Mouse (Mus musculus): ENCODE data around the gene Tigd4. TPM values are rescaled to one million over a fixed set of nuclear protein-coding genes. Genes with fewer than 3 reads are reported as not detected.

Tigd4 gene
- polyA plus RNA-seq, 1 experiment: not detected

GRCm38 (mm10) chr3:84597996-84598734, 4.8 kb downstream of the Tigd4 start:
- no peak for TF ChIP-seq GATA1 (IDR thresholded peaks at IDR 0.05; ENCODE audit: low read length)

GRCm38 (mm10) chr3:84598756-84599155, 5.4 kb downstream of the Tigd4 start:
- no peak for TF ChIP-seq GATA1 (IDR thresholded peaks at IDR 0.05; ENCODE audit: low read length)

GRCm38 (mm10) chr3:84601870-84602495, 8.6 kb downstream of the Tigd4 start:
- TF ChIP-seq GATA1 (IDR thresholded peaks at IDR 0.05; ENCODE audit: low read length): no peak

- no peak for TF ChIP-seq GATA1 (IDR thresholded peaks at IDR 0.05; ENCODE audit: low read length)
These were observed 9.4 kb downstream of the Tigd4 start for GRCm38 (mm10) chr3:84602759-84603158.

- no peak for TF ChIP-seq GATA1 (IDR thresholded peaks at IDR 0.05; ENCODE audit: low read length)
These were observed 9.8 kb downstream of the Tigd4 start for GRCm38 (mm10) chr3:84603212-84603611.

GRCm38 (mm10) chr3:84610183-84610710, 16.9 kb downstream of the Tigd4 start:
- no peak for TF ChIP-seq GATA1 (IDR thresholded peaks at IDR 0.05; ENCODE audit: low read length)

GRCm38 (mm10) chr3:84615050-84615855, 21.9 kb downstream of the Tigd4 start:
- no peak for TF ChIP-seq GATA1 (IDR thresholded peaks at IDR 0.05; ENCODE audit: low read length)

- no peak for TF ChIP-seq GATA1 (IDR thresholded peaks at IDR 0.05; ENCODE audit: low read length)
These were observed 22.5 kb downstream of the Tigd4 start for GRCm38 (mm10) chr3:84615856-84616225.

- no peak for TF ChIP-seq GATA1 (IDR thresholded peaks at IDR 0.05; ENCODE audit: low read length)
These were observed 25.3 kb downstream of the Tigd4 start for GRCm38 (mm10) chr3:84618627-84619026.

GRCm38 (mm10) chr3:84619056-84619455, 25.7 kb downstream of the Tigd4 start:
- no peak for TF ChIP-seq GATA1 (IDR thresholded peaks at IDR 0.05; ENCODE audit: low read length)

- TF ChIP-seq GATA1 (IDR thresholded peaks at IDR 0.05; ENCODE audit: low read length): no peak
These were observed 26.4 kb downstream of the Tigd4 start for GRCm38 (mm10) chr3:84619725-84620124.

- no peak for TF ChIP-seq GATA1 (IDR thresholded peaks at IDR 0.05; ENCODE audit: low read length)
These were observed 28.7 kb downstream of the Tigd4 start for GRCm38 (mm10) chr3:84622026-84622425.

- TF ChIP-seq GATA1 (IDR thresholded peaks at IDR 0.05; ENCODE audit: low read length): no peak
These were observed 38.2 kb downstream of the Tigd4 start for GRCm38 (mm10) chr3:84631586-84631985.

- TF ChIP-seq GATA1 (IDR thresholded peaks at IDR 0.05; ENCODE audit: low read length): no peak
These were observed 43.7 kb downstream of the Tigd4 start for GRCm38 (mm10) chr3:84637095-84637494.

- no peak for TF ChIP-seq GATA1 (IDR thresholded peaks at IDR 0.05; ENCODE audit: low read length)
These were observed 44.7 kb downstream of the Tigd4 start for GRCm38 (mm10) chr3:84637890-84638578.

All from G1E-ER4 (cell line).